Mouse (Mus musculus) limb, embryonic 15.5 days (tissue): Measurements from ENCODE around the gene Rara. TPM values are rescaled to one million over a fixed set of nuclear protein-coding genes. Genes with fewer than 3 reads are reported as not detected.
A peak's percentile ranks its signal among the peaks of the same experiment; 100 is the strongest.

ENCODE experiments used
- ATAC-seq: fragments of 200-750 bp; cut with Nextera tagmentation; 2 replicates; pipeline ENCODE4 v1.8.0; 2017; ENCODE audit warnings: low read depth, moderate TSS enrichment; ENCODE audit not compliant: insufficient number of reproducible peaks, low FRiP score, low TSS enrichment
- H3K27ac ChIP-seq: fragments of 300-500 bp; sonication (generic); 2 replicates; pipeline ENCODE4 v1.5.1; 2015; ENCODE audit warnings: moderate library complexity, mild to moderate bottlenecking, inconsistent platforms
- H3K27me3 ChIP-seq: fragments of 300-500 bp; sonication (generic); 2 replicates; pipeline ENCODE4 v1.6.1; 2015; ENCODE audit warnings: inconsistent platforms
- H3K36me3 ChIP-seq: fragments of 300-500 bp; sonication (generic); 2 replicates; pipeline ENCODE4 v1.6.1; 2015; ENCODE audit warnings: inconsistent platforms
- H3K4me1 ChIP-seq: fragments of 300-500 bp; sonication (generic); 2 replicates; pipeline ENCODE4 v1.6.1; 2015; ENCODE audit warnings: inconsistent platforms
- H3K4me2 ChIP-seq: fragments of 300-500 bp; sonication (generic); 2 replicates; pipeline ENCODE4 v1.6.1; 2015; ENCODE audit warnings: mild to moderate bottlenecking, inconsistent platforms
- H3K4me3 ChIP-seq: fragments of 300-500 bp; sonication (generic); 2 replicates; pipeline ENCODE4 v1.5.1; 2015; ENCODE audit warnings: mild to moderate bottlenecking, inconsistent platforms
- H3K9ac ChIP-seq: fragments of 300-500 bp; sonication (generic); 2 replicates; pipeline ENCODE4 v1.6.1; 2015; ENCODE audit warnings: inconsistent platforms
- H3K9me3 ChIP-seq: fragments of 300-500 bp; sonication (generic); 2 replicates; pipeline ENCODE4 v1.6.1; 2016; ENCODE audit warnings: inconsistent platforms
- WGBS: fragments of 180-500 bp; shearing (Covaris S2); methylation state at CpG from one replicate; pipeline ENCODE4 v1.1.7; 2015; 5-methylcytosine and 5-hydroxymethylcytosine counted together
- polyA plus RNA-seq: library from polyadenylated mRNA; unstranded; fragments of >200 nt; fragmentation: Nextera tagmentation; extraction: Ambion mirVana; gene quantifications from 2 replicates; pipeline ENCODE4 v1.2.1, GENCODE M21; 2015

The Rara gene
- polyA plus RNA-seq, 1 experiment from 2014 or later: 43.9 TPM

- Histone ChIP-seq H3K4me2 (peak overlapping the region; percentile 80), H3K9ac (peak overlapping the region; percentile 78; the same call in 1 of the 2 replicates), H3K9me3 (no peaks in the 10 kb centered on the region), H3K4me1 (peaks cover 87% of the 10 kb centered on the region), H3K27ac (peak overlapping the region; percentile 95), H3K36me3 (no peaks in the 10 kb centered on the region), H3K27me3 (no peaks in the 10 kb centered on the region), H3K4me3 (peak overlapping the region; percentile 77)
- 35% methylated on average over 15 of the region's 15 CpGs for WGBS
- no peak for ATAC-seq
Observed at GRCm38 (mm10) chr11:98939084-98939952, 11.7 kb downstream of the Rara start.

DNA sequence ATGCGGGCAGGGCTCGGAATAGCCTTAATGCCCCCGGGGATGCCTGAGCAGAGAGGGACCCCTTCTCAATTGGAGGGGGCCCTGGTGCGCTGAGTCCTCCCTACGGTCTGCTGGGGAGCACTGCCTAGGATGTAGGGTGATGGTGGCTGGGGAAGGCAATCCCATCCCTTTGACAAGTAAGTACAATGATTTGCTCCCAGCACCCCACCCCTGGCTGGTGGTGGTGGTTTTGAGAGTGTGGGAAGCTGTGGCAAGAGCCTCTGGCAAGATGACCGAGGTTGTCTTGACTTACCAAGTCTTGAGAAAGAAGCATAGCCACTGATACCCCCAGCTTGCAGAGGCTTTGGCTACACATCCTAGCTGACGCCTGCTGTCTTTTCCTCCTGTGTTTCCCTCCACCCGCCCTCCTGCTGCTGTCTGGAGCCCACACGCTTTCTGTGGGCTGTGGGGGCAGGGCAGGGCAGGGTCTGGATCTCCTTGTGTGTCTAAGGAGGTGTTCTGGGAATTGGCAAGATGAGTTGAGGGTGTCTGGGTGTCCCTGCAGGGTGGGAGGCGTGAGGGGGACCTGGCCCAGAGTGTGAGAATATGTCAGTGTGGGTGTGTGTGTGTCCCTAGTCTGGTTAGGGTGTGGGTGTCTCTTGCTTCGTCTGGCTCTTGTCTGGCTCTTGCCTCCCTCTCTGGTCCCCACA lies 12.5 kb downstream of the Rara start:
- Histone ChIP-seq H3K27me3 (no peaks in the 10 kb centered on the region), H3K9ac (no peak overlapping the region), H3K4me3 (peak overlapping the region; percentile 77), H3K9me3 (no peaks in the 10 kb centered on the region), H3K27ac (peak overlapping the region; percentile 93), H3K36me3 (no peaks in the 10 kb centered on the region), H3K4me2 (peak overlapping the region; percentile 80), H3K4me1 (peaks cover 87% of the 10 kb centered on the region)
- 34% methylated on average over 11 of the region's 11 CpGs for WGBS
- no peak for ATAC-seq

DNA sequence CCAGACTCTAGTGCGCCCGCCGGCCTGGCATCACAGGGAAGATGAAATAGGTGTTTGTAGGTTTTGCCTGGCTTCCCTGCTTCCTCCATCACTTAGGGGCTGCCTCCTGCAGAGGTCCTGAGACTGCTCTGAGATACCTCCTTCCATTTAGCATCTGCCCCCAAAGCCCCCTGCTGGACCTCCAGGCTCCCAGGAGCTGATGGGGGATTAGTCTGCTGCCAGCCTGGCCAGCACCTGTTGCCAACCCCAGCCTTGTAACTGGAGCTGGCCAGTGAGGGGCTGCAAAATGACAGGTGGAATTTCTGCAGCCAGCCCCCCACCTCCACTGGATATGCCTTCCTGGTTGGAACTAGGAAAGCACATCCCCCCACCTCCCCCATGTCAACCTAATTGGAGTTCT lies 13.2 kb downstream of the Rara start:
- peak overlapping the region; percentile 80 for H3K4me2 ChIP-seq
- 14% methylated on average over 3 of the region's 3 CpGs for WGBS
- H3K9ac ChIP-seq: no peak overlapping the region
- H3K4me3 ChIP-seq: peak overlapping the region; percentile 77
- peaks cover 88% of the 10 kb centered on the region for H3K4me1 ChIP-seq
- no peaks in the 10 kb centered on the region for H3K36me3 ChIP-seq
- H3K27ac ChIP-seq: peak overlapping the region; percentile 93
- ATAC-seq: no peak
- no peaks in the 10 kb centered on the region for H3K27me3 ChIP-seq
- H3K9me3 ChIP-seq: no peaks in the 10 kb centered on the region

- Histone ChIP-seq H3K27me3 (no peaks in the 10 kb centered on the region), H3K4me2 (peak overlapping the region; percentile 80), H3K4me3 (peak overlapping the region; percentile 77), H3K36me3 (0 out of 2 replicates have a peak, but pooled peaks cover 3% of the 10 kb centered on the region), H3K9me3 (no peaks in the 10 kb centered on the region), H3K4me1 (peaks cover 86% of the 10 kb centered on the region), H3K9ac (peak overlapping the region; percentile 29; the same call in 1 of the 2 replicates), H3K27ac (peak overlapping the region; percentile 93)
- ATAC-seq: no peak
- WGBS: under 1% methylated on average over 12 of the region's 12 CpGs
Observed at GRCm38 (mm10) chr11:98941341-98941825, 13.8 kb downstream of the Rara start.

- Histone ChIP-seq H3K4me2 (peak overlapping the region; percentile 80), H3K9me3 (no peaks in the 10 kb centered on the region), H3K4me1 (peaks cover 83% of the 10 kb centered on the region), H3K27ac (peak overlapping the region; percentile 93), H3K36me3 (0 out of 2 replicates have a peak, but pooled peaks cover 3% of the 10 kb centered on the region), H3K27me3 (no peaks in the 10 kb centered on the region), H3K9ac (peak overlapping the region; percentile 29; the same call in 1 of the 2 replicates), H3K4me3 (peak overlapping the region; percentile 77)
- ATAC-seq: no peak
- WGBS: 4% methylated on average over 15 of the region's 15 CpGs
Observed at GRCm38 (mm10) chr11:98941826-98942550, 14.4 kb downstream of the Rara start.

- Histone ChIP-seq H3K27ac (peak overlapping the region; percentile 93), H3K9me3 (no peaks in the 10 kb centered on the region), H3K4me1 (peaks cover 89% of the 10 kb centered on the region), H3K36me3 (0 out of 2 replicates have a peak, but pooled peaks cover 3% of the 10 kb centered on the region), H3K4me3 (peak overlapping the region; percentile 77), H3K4me2 (peak overlapping the region; percentile 80), H3K27me3 (no peaks in the 10 kb centered on the region), H3K9ac (no peak overlapping the region)
- WGBS: 29% methylated on average over 3 of the region's 3 CpGs
- no peak for ATAC-seq
Observed at GRCm38 (mm10) chr11:98942555-98942922, 14.9 kb downstream of the Rara start.

GRCm38 (mm10) chr11:98942923-98943641 lies 15.5 kb downstream of the Rara start:
- no peak overlapping the region for H3K9ac ChIP-seq
- H3K4me3 ChIP-seq: peak overlapping the region; percentile 77
- no peaks in the 10 kb centered on the region for H3K27me3 ChIP-seq
- 0 out of 2 replicates have a peak, but pooled peaks cover 3% of the 10 kb centered on the region for H3K36me3 ChIP-seq
- H3K9me3 ChIP-seq: no peaks in the 10 kb centered on the region
- H3K27ac ChIP-seq: peak overlapping the region; percentile 93
- H3K4me2 ChIP-seq: peak overlapping the region; percentile 80
- WGBS: 44% methylated on average over 8 of the region's 8 CpGs
- peaks cover 94% of the 10 kb centered on the region for H3K4me1 ChIP-seq
- ATAC-seq: no peak

- H3K36me3 ChIP-seq: 0 out of 2 replicates have a peak, but pooled peaks cover 3% of the 10 kb centered on the region
- ATAC-seq: no peak
- H3K4me3 ChIP-seq: no peak overlapping the region
- no peaks in the 10 kb centered on the region for H3K9me3 ChIP-seq
- H3K4me1 ChIP-seq: peaks cover 92% of the 10 kb centered on the region
- 33% methylated on average over 14 of the region's 14 CpGs for WGBS
- H3K9ac ChIP-seq: 0 out of 2 replicates have a peak overlapping the region, but pooled peaks have one; percentile 20
- H3K27me3 ChIP-seq: no peaks in the 10 kb centered on the region
- peak overlapping the region; percentile 80 for H3K4me2 ChIP-seq
- peak overlapping the region; percentile 93 for H3K27ac ChIP-seq
Observed at GRCm38 (mm10) chr11:98943741-98944461, 16.3 kb downstream of the Rara start.

DNA sequence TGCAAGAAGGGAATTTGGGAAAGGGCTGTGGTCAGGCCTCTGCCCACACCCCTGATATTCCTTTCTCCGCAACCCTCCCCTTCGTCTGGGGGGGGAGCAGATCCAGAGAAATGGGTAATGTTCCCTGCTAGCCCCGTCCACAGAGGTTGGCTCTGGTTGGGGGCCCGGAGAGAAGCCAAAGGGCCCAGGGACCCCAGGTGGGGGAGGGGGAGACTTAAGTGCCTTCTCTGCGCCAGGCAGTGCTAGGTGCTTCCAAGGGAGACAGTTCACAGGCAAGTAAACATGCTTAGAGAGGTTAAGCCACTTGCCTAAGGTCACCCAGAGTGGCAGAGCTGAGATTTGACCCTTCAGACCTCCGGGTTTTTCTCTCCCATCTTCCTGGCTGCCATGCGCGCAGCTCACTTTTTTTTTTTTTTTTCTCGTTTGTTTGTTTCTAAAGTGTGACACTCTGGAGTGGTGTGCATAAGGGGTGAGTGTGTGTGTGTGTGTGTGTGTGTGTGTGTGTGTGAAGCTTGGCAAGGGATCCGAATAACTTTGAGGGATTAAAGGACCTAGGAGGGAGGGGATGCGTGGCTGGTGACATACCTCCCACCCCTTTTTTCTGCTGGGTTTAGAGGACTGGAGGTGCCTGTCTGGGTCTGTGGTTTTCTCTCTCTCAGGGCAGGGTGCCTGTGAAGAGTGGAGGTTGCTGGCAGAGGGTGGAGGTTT lies 17.4 kb downstream of the Rara start:
- H3K4me1 ChIP-seq: peaks cover 92% of the 10 kb centered on the region
- H3K27me3 ChIP-seq: no peaks in the 10 kb centered on the region
- H3K27ac ChIP-seq: peak overlapping the region; percentile 93
- WGBS: 41% methylated on average over 11 of the region's 11 CpGs
- no peak overlapping the region for H3K9ac ChIP-seq
- peak overlapping the region; percentile 7; the same call in 1 of the 2 replicates for H3K4me3 ChIP-seq
- no peak for ATAC-seq
- H3K36me3 ChIP-seq: peaks cover 14% of the 10 kb centered on the region
- no peaks in the 10 kb centered on the region for H3K9me3 ChIP-seq
- H3K4me2 ChIP-seq: peak overlapping the region; percentile 80; the same call in 1 of the 2 replicates

DNA sequence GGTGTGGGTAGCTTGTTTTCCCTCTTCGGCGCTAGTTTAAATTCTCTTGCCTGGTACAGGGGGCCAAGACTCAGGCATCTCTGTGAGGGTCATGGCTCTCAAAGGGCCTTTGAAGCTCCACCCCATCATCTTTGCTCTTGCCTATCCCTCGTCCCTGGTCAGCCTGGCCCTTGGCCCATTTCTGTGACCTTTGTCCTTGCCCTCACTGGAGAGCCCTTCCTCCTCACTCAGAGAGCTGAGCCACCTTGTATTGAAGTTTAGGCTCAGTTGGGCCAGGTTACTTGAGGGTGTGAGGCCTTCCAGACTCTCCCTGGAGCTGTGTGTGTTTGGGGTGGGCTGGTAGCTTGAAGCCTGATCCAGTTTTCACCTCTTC lies 18.0 kb downstream of the Rara start:
- no peaks in the 10 kb centered on the region for H3K27me3 ChIP-seq
- H3K4me2 ChIP-seq: 0 out of 2 replicates have a peak overlapping the region, but pooled peaks have one; percentile 80
- 51% methylated on average over 3 of the region's 3 CpGs for WGBS
- peak overlapping the region; percentile 65 for H3K27ac ChIP-seq
- H3K9me3 ChIP-seq: no peaks in the 10 kb centered on the region
- peaks cover 20% of the 10 kb centered on the region for H3K36me3 ChIP-seq
- H3K4me3 ChIP-seq: no peak overlapping the region
- H3K4me1 ChIP-seq: peaks cover 92% of the 10 kb centered on the region
- ATAC-seq: no peak
- no peak overlapping the region for H3K9ac ChIP-seq
